Mouse (Mus musculus): Measurements from ENCODE around the gene Pnmal2.

DNA sequence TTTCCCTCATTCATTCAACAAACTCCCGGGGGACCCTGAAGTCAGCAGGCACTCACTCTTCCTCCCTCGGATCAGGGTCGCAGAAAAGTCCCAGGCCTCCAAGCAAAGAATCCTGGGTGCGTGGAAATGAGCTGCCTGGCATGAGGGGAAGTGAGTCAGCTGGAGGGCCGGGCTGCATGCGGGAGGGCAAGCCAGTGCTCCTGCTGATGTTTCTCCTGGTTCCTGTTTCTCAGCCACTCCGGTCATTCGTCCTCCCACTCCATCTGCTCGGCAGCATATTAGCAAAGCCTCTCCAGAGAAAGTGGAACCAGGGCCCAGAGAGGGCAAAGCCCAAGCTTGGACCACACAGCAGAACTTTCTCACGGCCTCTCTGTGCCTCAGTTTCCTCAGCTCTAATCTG, 34.6 kb upstream of the Pnmal2 start:
- TF ChIP-seq EP300 (optimal IDR thresholded peaks at IDR 0.05) (no peak), CTCF (IDR thresholded peaks at IDR 0.05; ENCODE audit: low read depth) (no peak)

All from stomach, postnatal 0 days (tissue).